Mouse (Mus musculus): Measurements from ENCODE around the gene Zfp553. TPM values are rescaled to one million over a fixed set of nuclear protein-coding genes. Genes with fewer than 3 reads are reported as not detected.

Gene Zfp553
- polyA plus RNA-seq, 1 experiment from 2014 or later = 23.6 TPM

DNA sequence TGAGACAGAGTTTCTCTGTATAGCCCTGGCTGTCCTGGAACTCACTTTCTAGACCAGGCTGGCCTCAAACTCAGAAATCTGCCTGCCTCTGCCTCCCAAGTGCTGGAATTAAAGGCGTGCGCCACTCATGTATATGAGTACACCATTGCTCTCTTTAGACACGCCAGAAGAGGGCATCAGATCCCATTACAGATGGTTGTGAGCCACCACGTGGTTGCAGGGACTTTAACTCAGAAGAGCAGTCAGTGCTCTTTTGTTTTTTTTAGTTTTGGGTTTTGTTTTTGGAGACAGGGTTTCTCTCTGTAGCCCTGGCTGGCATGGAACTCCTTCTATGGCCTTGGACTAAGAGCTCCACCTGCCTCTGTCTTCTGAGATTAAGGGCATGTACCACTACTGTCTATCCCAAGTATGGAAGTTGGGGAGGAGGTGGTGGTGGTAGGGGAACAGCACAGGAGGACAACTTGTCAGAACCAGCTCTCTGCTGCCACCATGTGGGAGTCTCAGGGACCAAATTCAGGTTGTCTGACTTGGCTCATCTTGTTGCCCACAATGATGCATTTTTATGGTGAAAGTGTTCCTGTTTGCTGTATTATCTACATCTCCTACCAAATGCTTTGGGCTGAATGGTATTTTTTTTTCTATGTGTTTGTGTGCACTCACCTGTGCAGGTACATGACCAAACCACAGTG is 4.1 kb upstream of the Zfp553 start:
- H3K9me3 ChIP-seq (ENCODE audit: control insufficient read depth, low read length) = no peaks in the 10 kb centered on the region
- 0 out of 2 replicates have a peak, but pooled peaks cover 3% of the 10 kb centered on the region for H3K36me3 ChIP-seq (ENCODE audit: control insufficient read depth, insufficient read depth, low read length)
- H3K9ac ChIP-seq (ENCODE audit: low read depth, low read length) = no peak overlapping the region
- H3K27me3 ChIP-seq (replicated peaks; ENCODE audit: control insufficient read depth, insufficient read depth, low read length) = no peaks in the 10 kb centered on the region
- ATAC-seq = no peak
- WGBS = 64% methylated on average over 4 of the region's 4 CpGs
- no peak overlapping the region for H3K27ac ChIP-seq (ENCODE audit: low read length)
- peaks cover 13% of the 10 kb centered on the region for H3K4me1 ChIP-seq (ENCODE audit: control insufficient read depth, insufficient read depth, low read length)
- H3K4me3 ChIP-seq (ENCODE audit: low read length) = no peak overlapping the region
- H3K4me2 ChIP-seq (ENCODE audit: low read depth, low read length) = no peak overlapping the region

DNA sequence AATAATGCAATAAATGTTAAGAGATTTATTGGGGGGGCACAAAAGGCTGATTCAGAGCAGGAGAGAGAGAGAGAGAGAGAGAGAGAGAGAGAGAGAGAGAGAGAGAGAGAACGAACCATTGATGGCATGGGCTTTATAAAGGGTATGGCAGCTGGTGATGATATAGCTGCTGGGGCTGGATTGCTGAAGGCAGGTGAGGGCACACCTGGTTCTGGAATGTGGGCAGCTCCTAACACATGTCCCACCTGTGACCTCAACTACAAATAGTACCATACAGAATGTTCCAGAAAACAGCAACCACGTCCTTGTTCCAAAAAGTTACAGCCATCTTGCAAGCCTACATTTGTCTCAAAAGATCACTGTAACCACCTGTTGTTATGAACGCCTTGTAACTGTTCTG is 1.5 kb upstream of the Zfp553 start:
- peak overlapping the region; percentile 97 for H3K9ac ChIP-seq (ENCODE audit: low read depth, low read length)
- H3K27me3 ChIP-seq (replicated peaks; ENCODE audit: control insufficient read depth, insufficient read depth, low read length) = no peaks in the 10 kb centered on the region
- peaks cover 16% of the 10 kb centered on the region for H3K36me3 ChIP-seq (ENCODE audit: control insufficient read depth, insufficient read depth, low read length)
- 42% methylated on average over 3 of the region's 3 CpGs for WGBS
- H3K4me1 ChIP-seq (ENCODE audit: control insufficient read depth, insufficient read depth, low read length) = peaks cover 22% of the 10 kb centered on the region
- H3K9me3 ChIP-seq (ENCODE audit: control insufficient read depth, low read length) = no peaks in the 10 kb centered on the region
- H3K4me3 ChIP-seq (ENCODE audit: low read length) = peak overlapping the region; percentile 97
- H3K4me2 ChIP-seq (ENCODE audit: low read depth, low read length) = peak overlapping the region; percentile 70
- no peak overlapping the region; the same call in 1 of the 2 replicates for H3K27ac ChIP-seq (ENCODE audit: low read length)
- ATAC-seq = no peak

DNA sequence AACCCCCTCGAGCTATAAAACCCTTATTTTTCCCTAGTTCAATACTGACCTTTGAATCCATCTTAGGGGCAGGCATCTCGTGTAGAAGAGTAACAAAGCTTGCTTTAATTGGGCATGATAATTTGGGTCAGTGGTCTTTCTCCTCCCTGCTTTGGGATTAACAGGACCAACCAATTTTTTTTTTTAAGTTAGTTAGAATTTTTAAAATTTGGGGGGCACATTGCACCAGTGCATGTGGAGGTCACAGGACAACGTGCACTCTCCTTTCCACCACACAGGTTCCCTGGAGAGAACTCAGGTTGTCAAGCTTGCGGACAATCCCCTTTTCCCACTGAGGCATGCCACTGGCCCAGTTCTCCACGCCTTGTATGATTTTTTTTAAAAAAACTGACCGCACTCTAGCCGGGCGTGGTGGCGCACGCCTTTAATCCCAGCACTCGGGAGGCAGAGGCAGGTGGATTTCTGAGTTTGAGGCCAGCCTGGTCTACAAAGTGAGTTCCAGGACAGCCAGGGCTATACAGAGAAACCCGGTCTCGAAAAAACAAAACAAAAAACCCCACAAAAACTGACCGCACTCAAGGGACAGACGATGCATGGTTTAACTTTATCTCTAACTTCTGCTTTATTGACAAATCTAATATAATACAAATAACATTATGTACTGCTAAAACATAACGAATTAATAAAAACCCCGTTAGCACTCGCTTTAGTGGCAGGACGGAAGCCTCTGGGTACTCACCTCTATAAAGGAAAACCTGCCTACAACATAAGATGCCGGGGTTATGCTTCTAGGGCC is 837 bp upstream of the Zfp553 start:
- ATAC-seq = no peak
- Histone ChIP-seq H3K4me2 (ENCODE audit: low read depth, low read length) (peak overlapping the region; percentile 70), H3K9ac (ENCODE audit: low read depth, low read length) (peak overlapping the region; percentile 97), H3K4me1 (ENCODE audit: control insufficient read depth, insufficient read depth, low read length) (peaks cover 22% of the 10 kb centered on the region), H3K9me3 (ENCODE audit: control insufficient read depth, low read length) (no peaks in the 10 kb centered on the region), H3K36me3 (ENCODE audit: control insufficient read depth, insufficient read depth, low read length) (peaks cover 22% of the 10 kb centered on the region), H3K27ac (ENCODE audit: low read length) (peak overlapping the region; percentile 98), H3K27me3 (replicated peaks; ENCODE audit: control insufficient read depth, insufficient read depth, low read length) (no peaks in the 10 kb centered on the region), H3K4me3 (ENCODE audit: low read length) (peak overlapping the region; percentile 97)
- 5% methylated on average over 20 of the region's 20 CpGs for WGBS

DNA sequence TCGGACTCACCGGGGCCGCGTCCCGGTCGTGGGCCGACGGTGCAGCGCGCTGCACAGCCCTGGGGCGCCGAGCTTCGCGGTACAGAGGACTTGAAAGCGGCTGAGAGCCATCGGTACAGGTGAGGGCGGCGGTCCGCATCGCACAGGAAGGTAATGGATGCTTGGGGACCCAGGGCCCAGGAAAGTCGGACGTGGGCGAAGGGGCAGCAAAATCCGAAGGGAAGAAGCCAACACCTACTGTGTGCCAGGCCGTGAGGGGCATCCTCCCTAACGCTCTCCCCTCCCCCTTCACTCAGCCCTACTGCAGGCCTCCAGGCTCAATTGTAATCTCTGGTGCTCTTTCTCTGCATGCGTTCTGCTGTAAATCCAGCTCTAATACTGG is 498 bp downstream of the Zfp553 start:
- peaks cover 22% of the 10 kb centered on the region for H3K4me1 ChIP-seq (ENCODE audit: control insufficient read depth, insufficient read depth, low read length)
- no peaks in the 10 kb centered on the region for H3K27me3 ChIP-seq (replicated peaks; ENCODE audit: control insufficient read depth, insufficient read depth, low read length)
- H3K4me2 ChIP-seq (ENCODE audit: low read depth, low read length) = peak overlapping the region; percentile 70
- peak overlapping the region; percentile 97 for H3K9ac ChIP-seq (ENCODE audit: low read depth, low read length)
- WGBS = 0% methylated on average over 27 of the region's 27 CpGs
- ATAC-seq = peak; percentile 64
- H3K9me3 ChIP-seq (ENCODE audit: control insufficient read depth, low read length) = no peaks in the 10 kb centered on the region
- peaks cover 29% of the 10 kb centered on the region for H3K36me3 ChIP-seq (ENCODE audit: control insufficient read depth, insufficient read depth, low read length)
- peak overlapping the region; percentile 98 for H3K27ac ChIP-seq (ENCODE audit: low read length)
- peak overlapping the region; percentile 97 for H3K4me3 ChIP-seq (ENCODE audit: low read length)

DNA sequence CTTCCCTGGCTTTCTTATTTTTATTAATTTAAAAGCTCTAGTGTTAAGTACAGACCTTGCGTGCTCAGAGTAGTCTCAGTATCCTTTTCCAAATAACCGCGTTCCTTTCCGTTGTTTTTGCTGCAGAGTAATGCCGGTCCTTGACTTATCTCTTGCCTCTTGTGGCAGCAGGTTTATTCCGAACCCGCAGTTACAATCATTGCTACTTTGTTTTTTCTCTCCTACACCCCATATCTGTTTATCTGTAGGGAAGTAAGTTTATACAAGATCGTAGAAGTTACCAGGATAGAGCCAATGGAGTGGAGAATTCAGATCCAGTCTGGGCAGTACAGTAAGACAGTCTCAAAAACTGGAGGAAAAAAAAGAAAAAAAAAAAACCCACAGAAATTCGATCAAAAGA is 904 bp downstream of the Zfp553 start:
- H3K9ac ChIP-seq (ENCODE audit: low read depth, low read length) = peak overlapping the region; percentile 97
- no peaks in the 10 kb centered on the region for H3K27me3 ChIP-seq (replicated peaks; ENCODE audit: control insufficient read depth, insufficient read depth, low read length)
- peak overlapping the region; percentile 97 for H3K4me3 ChIP-seq (ENCODE audit: low read length)
- ATAC-seq = no peak
- H3K27ac ChIP-seq (ENCODE audit: low read length) = peak overlapping the region; percentile 98
- peaks cover 31% of the 10 kb centered on the region for H3K36me3 ChIP-seq (ENCODE audit: control insufficient read depth, insufficient read depth, low read length)
- no peaks in the 10 kb centered on the region for H3K9me3 ChIP-seq (ENCODE audit: control insufficient read depth, low read length)
- H3K4me1 ChIP-seq (ENCODE audit: control insufficient read depth, insufficient read depth, low read length) = peaks cover 22% of the 10 kb centered on the region
- WGBS = 3% methylated on average over 9 of the region's 9 CpGs
- H3K4me2 ChIP-seq (ENCODE audit: low read depth, low read length) = peak overlapping the region; percentile 70

DNA sequence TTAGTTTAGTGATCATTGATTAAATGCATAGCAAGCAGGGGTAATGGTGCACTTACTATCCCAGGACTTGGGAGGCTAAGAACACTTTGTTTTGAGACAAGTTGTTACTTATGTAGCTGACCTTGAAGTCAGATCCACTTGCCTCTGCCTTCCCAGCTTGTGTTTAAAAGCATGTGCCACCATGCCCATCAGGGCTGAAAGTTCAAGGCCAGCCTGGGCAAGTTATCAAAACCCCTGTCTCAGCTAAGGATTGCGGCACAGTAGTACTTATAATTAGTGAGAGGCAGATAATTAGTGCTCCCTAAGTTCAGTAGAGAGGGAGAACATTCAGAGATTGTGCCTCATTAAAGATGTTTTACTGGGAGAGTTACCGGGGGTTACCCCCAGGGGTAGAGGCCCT is 1.9 kb downstream of the Zfp553 start:
- Histone ChIP-seq H3K4me3 (ENCODE audit: low read length) (no peak overlapping the region), H3K9ac (ENCODE audit: low read depth, low read length) (no peak overlapping the region), H3K9me3 (ENCODE audit: control insufficient read depth, low read length) (no peaks in the 10 kb centered on the region), H3K27ac (ENCODE audit: low read length) (no peak overlapping the region), H3K27me3 (replicated peaks; ENCODE audit: control insufficient read depth, insufficient read depth, low read length) (no peaks in the 10 kb centered on the region), H3K4me1 (ENCODE audit: control insufficient read depth, insufficient read depth, low read length) (peaks cover 22% of the 10 kb centered on the region), H3K4me2 (ENCODE audit: low read depth, low read length) (no peak overlapping the region), H3K36me3 (ENCODE audit: control insufficient read depth, insufficient read depth, low read length) (peaks cover 31% of the 10 kb centered on the region)
- WGBS = 93% methylated on average over 2 of the region's 2 CpGs
- ATAC-seq = no peak

DNA sequence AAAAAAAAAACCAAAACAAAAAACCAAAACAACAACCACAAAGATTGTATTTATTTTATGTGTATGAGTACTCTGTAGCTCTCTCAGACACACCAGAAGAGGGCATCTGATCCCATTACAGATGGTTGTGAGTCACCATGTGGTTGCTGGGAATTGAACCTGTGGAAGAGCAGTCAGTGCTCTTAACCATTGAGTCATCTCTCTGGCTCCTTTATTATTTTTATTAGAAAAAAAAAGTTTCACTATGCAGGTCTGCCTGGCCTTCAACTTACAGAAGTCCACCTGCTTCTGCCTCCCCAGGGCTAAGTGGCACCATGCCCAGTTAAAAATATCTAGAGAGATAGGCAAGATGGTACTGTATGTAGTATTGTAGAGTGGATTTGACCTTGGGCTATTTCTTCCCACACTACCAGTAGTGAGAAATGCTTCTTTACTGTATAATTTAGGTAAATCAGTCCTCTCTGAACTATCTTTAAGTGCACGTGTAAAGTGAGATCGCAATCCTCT is 10.6 kb downstream of the Zfp553 start:
- Histone ChIP-seq H3K27me3 (replicated peaks; ENCODE audit: control insufficient read depth, insufficient read depth, low read length) (no peaks in the 10 kb centered on the region), H3K4me2 (ENCODE audit: low read depth, low read length) (peak overlapping the region; percentile 91), H3K36me3 (ENCODE audit: control insufficient read depth, insufficient read depth, low read length) (0 out of 2 replicates have a peak, but pooled peaks cover 1% of the 10 kb centered on the region), H3K9me3 (ENCODE audit: control insufficient read depth, low read length) (no peaks in the 10 kb centered on the region), H3K27ac (ENCODE audit: low read length) (peak overlapping the region; percentile 97), H3K4me3 (ENCODE audit: low read length) (no peak overlapping the region; the same call in 1 of the 2 replicates), H3K4me1 (ENCODE audit: control insufficient read depth, insufficient read depth, low read length) (peaks cover 18% of the 10 kb centered on the region), H3K9ac (ENCODE audit: low read depth, low read length) (peak overlapping the region; percentile 96)
- 41% methylated on average over 2 of the region's 2 CpGs for WGBS
- ATAC-seq = no peak

DNA sequence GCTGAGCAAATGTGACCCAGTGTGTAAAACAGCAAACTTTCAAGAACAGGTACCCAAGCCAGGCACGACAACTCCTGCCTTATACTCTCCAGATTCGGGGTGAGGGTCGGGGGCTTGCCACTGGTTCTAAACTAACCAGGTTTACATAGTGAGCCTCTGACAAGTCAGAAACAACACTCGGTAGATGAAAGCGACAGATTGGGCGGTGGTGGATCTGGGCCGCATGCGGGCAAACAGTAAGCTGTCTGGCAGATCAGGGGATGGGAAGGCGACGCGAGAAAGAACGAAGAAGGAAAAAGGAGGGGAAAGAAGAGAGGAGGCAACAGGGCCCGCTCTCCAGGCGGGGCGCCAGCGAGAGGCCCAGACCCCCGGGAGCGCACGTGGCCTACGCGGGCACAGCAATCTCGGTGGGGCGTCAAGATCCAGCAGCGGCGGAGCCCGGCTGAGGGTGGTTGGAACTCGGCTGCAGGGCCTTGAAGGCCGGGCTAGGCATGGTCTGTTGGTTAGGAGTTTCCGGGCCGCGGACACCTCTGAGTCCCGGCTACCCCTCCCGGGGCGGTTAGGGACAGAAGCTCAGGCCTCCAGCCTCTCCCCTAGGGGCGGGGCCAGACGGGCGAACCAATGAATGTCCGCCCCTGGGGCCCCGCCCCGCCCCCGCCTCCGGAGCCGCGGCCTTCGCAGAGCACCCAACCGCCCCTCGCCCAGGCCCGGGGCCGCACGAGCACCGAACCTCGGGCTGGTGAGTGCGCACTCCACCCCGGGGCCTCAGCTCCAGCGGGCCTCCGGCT is 11.2 kb downstream of the Zfp553 start, which contains the start of gene Zfp771:
Gene Zfp771, plus strand, starts transcription at position 405 of the 788 bp plus-strand sequence.
- peak within 1 kb of the TSS; percentile 91 for H3K4me2 ChIP-seq (ENCODE audit: low read depth, low read length)
- no peaks in the 10 kb centered on the region for H3K27me3 ChIP-seq (replicated peaks; ENCODE audit: control insufficient read depth, insufficient read depth, low read length)
- H3K4me1 ChIP-seq (ENCODE audit: control insufficient read depth, insufficient read depth, low read length) = peaks cover 18% of the 10 kb centered on the region
- peak; percentile 98 for ATAC-seq
- H3K9me3 ChIP-seq (ENCODE audit: control insufficient read depth, low read length) = no peaks in the 10 kb centered on the region
- no peaks in the 10 kb centered on the region for H3K36me3 ChIP-seq (ENCODE audit: control insufficient read depth, insufficient read depth, low read length)
- peak within 1 kb of the TSS; percentile 97 for H3K27ac ChIP-seq (ENCODE audit: low read length)
- peak within 1 kb of the TSS; percentile 96 for H3K9ac ChIP-seq (ENCODE audit: low read depth, low read length)
- under 1% methylated on average over 54 of the region's 56 CpGs for WGBS
- peak within 1 kb of the TSS; percentile 92 for H3K4me3 ChIP-seq (ENCODE audit: low read length)
